1 mouse cellular context compared by ENCODE assay signal in the genomic region with DNA sequence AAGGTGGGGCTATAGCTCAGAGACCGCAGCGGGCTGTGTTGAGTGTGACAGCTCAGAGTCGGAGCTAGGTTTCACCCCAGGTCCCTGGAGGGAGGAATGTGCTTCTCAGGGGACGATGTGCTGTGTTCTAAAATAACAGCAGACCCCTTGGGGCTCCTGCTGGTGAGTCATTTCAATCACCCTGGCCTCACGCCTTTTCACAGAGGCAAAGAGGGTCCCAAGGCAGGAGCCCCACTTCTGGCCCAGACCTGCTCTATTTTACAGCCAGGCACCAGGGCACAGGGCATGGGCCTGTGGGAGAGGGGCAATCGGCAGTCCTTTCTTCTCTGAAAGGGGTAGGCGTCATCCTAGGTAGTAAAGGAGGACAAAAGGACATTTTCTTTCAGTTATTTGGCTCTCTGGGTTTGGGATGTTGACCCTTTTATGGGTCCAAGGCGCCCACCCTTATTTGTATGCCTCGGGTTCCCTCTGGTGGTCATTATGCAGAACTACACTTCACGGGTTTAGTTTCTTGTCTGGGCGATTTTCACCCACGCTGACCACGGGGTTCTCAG.
TF ChIP-seq lines count a peak whose summit lies in the region.

No protein-coding gene starts in this region.

TF ChIP-seq in CH12.LX, 34 proteins besides CTCF, POLR2A, EP300 and RAD21 (continued from another document):
- TF ChIP-seq ETS1 (conservative IDR thresholded peaks at IDR 0.05; ENCODE audit: low read depth, low read length) (peak; percentile 95), PAX5 (IDR thresholded peaks at IDR 0.05; ENCODE audit: low read length) (no peak), JUN (IDR thresholded peaks at IDR 0.05; ENCODE audit: insufficient read depth, low read depth, low read length) (peak; percentile 90), POLR2AphosphoS2 (IDR thresholded peaks at IDR 0.05; ENCODE audit: low read depth, low read length) (no peak), ZMIZ1 (IDR thresholded peaks at IDR 0.05; ENCODE audit: low read depth, low read length) (0 out of 2 replicates have a peak, but pooled peaks have one; percentile 39), USF2 (conservative IDR thresholded peaks at IDR 0.05; ENCODE audit: low read depth, low read length) (no peak), NRF1 (IDR thresholded peaks at IDR 0.05; ENCODE audit: low read depth, low read length) (no peak), CHD1 (IDR thresholded peaks at IDR 0.05; ENCODE audit: low read depth, low read length) (no peak), ZNF384 (IDR thresholded peaks at IDR 0.05; ENCODE audit: low read depth, low read length) (peak; percentile 30; the same call in 1 of the 2 replicates), JUND (conservative IDR thresholded peaks at IDR 0.05; ENCODE audit: low read depth, low read length) (peak; percentile 93), CHD2 (IDR thresholded peaks at IDR 0.05; ENCODE audit: low read length) (peak; percentile 75)
